Mouse (Mus musculus) thymus, postnatal 4 days (tissue): Measurements from ENCODE around the gene E130114P18Rik.

Experiments
- DNase-seq: peaks from one replicate; pipeline ENCODE4 v3.0.0; 2021

E130114P18Rik gene

DNA sequence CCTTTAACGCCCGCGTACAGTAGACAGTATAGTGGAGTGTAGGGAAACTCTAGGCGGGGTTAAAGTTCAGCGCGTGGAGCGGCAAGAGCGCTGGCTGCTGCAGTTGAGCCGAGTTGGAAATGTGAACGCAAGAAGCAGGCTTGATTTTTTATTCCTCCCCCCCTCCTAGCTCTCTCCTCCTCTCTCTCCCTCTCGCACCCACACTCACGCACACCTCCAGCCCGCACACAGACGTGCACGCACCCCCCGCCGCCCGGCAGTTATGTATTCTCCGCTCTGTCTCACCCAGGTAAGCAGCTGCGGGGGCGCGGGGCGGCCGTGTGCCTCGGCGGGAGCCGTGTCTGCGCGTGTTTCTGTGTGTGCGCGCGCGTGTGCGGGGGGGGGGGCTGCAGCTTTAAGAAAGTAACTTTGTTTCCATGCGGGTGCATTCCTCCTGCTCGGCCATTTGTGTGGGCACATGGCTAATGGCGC, at the start of gene E130114P18Rik:
TSS of gene E130114P18Rik (minus strand) at position 373 of the 471 bp plus-strand sequence.
- DNase-seq: peak; percentile 51

DNA sequence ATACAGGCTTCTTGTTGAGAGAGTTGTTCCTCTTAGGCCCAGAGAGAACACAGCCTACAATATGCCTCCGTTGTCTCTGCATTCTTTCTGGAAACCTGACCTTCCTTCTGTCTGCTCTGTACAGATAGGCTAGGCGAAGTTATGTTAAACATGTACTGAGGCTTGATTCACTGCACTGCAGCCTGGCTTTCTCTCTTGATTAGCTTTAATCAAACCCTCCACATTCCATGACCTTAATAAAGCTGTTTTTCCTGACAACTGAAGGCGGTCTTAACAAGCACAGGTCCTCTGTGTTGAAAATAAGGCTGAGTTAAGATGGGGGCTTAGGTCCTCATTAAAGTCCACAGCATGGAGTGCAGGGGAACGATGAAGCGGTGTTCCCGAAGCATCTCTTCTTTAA, 49.2 kb upstream of the E130114P18Rik start:
- DNase-seq: no peak

DNA sequence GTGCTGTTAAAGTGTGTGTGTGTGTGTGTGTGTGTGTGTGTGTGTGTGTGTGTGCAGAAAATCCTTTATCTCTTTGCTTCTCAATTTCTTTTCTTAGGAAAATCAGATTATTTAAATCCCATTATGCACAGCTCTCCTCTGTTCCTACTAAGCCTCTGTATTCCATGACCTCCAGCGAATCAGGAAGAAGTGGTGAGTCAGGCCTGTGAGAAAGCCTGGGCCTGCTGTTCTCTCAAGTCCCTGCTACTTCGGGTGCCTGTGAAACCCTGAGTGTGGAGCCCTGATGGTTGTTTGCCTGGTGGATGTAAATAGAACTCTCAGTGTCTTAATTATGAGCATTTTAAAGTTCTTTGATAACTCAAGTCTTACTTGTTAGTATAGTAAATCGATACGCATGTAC, 48.0 kb upstream of the E130114P18Rik start:
- DNase-seq: no peak

DNA sequence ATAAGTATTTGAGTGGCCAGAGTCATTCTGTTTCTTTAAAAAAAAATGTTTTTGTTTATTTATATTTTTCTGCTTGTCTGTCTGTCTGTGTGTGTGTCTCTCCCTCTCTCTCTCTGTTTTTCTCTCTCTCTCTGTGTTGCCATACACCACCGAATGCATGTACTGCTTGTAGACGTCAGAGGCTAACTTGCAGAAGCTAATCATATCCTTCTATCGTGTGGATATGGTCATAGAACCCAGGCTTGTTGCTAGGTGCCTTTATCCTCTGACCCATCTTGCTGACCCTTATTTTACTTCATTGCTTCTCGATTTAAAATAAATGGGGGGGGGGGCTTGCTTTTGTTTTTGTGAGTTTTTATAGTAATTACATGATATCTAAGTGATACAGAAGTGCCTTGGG, 47.6 kb upstream of the E130114P18Rik start:
- no peak for DNase-seq

DNA sequence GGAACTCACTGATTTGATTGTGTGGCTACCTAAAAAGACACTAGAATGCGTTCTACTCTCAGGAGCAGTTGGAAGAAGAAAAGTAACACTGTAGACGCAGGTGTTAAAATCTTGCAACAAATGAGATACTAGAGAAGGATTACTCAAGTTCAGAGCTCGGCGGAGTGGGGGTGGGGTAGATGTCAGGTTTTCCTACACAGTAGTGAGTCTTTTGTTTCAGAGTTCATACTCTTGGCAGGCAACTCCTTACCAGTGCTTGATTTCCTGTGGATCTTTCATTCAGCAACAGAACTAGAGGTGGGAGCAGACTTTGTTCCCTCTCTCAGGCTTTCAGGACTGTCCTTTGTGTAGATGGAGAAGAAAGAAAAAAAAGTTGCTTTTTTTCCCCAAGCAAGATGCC, 46.6 kb upstream of the E130114P18Rik start:
- DNase-seq: no peak

DNA sequence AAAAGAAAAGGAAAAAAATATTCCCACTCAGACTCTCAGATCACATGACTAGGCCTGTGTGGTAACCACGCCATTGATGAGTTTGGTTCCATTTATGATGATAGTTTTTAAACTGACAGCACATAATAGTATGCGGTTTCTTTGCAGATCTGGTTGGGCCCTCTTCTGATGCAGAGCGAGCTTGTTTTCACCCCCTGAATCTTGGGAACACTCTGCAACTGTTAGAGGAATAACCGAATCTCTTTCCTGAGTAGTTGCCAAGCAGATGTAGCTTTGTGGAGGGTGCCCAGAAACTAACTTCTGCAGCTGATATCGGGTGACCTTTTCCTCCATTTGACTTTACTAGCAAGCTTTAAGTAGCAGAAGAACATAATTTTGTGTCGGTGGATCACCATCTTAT, 45.6 kb upstream of the E130114P18Rik start:
- no peak for DNase-seq

DNA sequence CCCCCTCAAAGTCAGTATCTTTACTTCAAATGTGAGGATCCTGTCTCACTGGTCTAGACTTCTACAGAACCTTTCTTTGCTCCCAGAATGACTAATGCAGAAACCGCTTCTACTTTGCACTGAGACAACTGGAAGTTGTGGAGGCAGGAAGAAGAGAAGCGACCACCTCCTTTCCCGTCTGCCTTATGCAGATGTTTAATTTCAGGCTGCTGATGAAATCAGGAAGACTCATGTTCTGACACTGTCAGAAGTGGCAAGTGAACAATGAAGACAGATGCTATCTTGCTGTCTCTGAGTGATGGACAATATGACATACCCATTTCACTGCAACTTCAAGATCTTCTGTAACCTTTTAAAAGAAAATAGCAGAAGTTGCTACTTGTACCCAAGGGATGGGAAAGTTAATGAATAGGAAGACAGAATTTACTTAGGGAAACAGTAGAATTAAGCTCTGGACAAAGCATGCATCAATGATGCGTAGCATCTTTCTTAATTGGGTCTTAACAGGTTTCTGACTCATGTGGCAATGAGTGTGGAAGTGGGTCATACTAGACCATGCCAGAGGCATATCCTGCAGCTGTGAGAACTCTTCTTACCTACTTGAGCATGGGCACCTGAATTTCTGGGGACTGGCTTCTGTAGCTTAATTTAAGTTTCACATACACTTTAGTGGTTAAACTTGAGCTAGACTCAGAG, 43.8 kb upstream of the E130114P18Rik start:
- DNase-seq: no peak

DNA sequence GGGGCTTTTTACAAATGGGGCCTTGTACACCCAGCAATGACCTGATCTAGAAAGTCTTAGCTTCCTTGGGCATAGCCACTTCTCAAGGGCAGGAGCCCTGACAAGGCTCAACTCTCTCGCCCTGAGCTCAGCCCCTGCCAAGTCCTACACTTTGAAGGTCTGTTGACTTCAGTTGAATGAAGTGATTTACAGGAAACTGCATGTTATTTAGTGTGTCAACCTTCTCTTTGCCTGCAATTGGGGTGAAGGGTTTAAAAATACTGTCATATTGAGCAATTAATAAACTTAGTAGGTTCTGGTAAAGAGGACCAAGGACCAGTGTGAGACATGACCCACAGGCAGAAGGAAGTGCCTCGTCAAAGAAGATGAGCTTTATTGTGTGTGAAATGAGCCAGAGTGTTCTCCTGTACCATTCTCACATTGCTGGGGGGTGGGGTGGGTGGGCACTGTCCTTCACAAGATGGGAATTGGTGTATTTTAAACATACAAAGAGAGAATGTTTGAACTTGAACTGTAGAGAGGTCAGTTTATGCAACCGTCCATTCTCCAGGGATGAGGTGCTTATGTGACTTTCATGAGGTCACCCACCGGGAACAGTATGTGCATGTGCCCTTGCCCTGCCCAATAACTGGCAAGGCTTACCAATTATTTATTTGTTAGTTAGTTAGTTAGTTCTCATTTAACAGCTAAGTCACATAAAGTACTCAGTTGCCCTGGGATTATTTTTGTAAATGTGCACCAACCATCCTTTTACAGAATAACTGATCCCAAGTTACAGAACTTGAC, 42.8 kb upstream of the E130114P18Rik start:
- no peak for DNase-seq

DNA sequence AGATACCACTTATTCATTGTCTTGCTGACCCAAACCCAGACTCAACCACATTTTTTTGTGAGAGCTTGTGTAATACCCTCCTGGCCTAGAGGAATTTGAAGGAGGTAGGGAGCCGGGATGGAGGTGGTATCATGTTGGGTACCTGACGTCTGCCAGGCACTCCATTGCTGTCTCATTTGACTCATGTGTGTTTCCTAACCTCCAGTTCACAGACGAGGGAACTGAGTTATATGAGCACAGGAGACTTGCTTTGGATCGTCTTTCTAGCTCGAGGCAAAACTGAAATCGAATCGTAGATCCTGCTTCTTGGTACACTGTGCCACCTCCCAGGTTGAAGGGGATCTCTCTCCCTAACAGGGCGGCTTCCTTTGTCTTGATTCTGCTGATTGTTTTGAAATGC, 41.2 kb upstream of the E130114P18Rik start:
- DNase-seq: no peak

DNA sequence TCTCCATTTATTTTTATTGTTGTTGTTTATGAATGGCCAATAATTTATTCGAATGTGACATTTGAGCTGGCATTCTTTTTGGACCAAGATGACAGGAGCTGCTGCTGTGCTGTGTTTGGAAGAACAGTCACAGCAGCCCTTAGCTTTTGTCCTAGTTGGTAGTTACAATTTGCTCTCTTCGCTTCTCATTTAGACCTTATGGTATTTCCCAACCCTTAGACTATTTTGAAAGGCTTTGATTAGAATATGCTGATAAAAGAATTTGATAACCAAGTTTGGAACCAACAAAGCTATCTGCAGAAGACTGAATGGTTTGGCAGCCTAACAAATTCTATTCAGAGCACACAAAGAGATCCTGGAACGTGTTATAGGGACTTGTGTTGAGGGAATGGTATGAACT, 40.6 kb upstream of the E130114P18Rik start:
- DNase-seq: no peak

DNA sequence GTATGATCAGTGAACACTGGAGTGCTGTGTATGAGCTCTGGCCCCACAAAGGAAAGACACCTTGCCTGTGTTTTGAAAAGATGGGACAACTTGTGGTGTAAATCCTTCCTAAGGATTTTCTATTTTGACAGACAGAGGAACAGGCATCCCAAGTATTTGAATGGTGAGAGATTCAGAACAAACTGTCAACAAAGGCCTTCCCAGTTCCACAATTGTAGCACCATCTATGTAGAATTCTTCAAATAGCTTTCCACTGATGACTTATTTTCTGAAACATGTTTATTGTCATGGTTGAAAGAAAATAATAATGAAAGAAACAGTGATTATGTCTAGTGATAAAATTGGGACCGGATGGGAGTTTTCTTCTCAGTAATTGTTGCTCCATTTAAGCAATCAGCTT, 39.9 kb upstream of the E130114P18Rik start:
- DNase-seq: no peak

DNA sequence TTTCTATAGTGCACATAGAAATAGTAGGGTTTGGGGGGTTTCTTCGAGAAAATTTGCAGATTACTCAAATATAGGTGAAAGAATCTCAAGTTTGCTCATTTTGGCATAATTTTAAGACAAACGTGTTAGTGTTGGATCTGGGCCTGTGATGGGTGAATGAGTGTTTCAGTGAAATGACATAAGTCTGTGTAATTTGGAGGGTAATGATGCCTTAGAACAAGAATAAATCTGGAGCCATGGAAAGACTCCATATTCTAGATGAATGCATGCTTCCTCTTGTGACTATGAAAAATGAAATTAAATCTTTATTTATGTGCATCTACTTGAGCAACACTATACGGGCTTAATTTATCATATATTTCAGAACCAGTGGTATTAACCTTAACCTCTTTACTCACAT, 38.9 kb upstream of the E130114P18Rik start:
- DNase-seq: no peak

DNA sequence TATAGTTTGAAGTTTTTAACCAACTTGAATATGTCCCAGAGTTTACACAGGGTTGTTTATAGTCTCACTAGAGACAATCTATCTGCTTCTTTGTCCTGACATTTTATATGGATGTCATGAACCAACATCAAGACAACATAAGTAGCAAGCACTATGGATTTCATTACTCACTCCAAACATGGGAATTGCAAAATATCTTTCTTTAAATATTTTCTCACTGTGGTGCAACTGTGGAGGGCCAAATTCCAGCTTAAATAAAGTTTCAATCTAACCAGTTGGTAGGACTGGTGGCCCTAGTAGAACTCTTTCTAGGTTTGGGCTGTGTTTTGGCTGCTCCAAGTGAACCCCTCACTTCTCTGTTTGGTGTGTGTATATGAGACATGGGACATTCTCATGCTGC, 38.1 kb upstream of the E130114P18Rik start:
- DNase-seq: no peak

DNA sequence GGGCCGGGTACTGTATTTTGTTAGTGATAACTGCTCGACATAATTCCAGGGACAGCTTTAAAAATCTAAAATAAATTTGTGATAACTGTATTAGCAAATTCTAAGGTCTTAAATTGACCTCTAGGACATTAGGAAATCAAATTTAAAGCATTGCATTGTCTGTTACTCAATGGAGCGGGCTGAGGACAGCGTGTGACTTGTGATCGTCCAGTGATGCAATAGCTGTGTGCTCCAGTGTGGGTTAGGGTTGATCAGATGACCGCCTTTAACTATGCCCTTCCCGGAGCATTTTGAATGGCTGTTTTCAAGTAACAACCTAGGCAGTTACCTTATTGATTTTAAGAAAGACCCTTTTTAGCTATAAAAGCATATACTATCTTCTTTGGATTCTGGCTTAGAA, 36.6 kb upstream of the E130114P18Rik start:
- no peak for DNase-seq

DNA sequence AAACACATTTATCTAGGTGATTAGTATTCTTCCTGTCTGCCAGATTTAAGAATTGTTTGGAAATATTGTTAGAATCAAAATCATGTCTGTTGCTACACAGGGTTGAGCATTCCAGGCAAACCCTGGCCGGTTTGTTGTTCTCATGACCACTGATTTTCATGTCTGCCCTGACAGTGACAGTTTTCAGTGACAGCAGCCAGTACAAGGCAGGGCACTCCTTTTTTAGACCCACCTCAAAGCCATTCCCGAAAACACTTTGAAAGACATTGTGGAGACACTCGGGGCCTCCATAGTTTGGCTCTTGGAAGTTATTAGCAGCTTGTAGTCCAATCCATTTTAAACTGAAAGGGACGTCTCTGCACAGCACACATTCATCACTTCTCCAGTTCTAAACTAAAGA, 36.1 kb upstream of the E130114P18Rik start:
- no peak for DNase-seq

DNA sequence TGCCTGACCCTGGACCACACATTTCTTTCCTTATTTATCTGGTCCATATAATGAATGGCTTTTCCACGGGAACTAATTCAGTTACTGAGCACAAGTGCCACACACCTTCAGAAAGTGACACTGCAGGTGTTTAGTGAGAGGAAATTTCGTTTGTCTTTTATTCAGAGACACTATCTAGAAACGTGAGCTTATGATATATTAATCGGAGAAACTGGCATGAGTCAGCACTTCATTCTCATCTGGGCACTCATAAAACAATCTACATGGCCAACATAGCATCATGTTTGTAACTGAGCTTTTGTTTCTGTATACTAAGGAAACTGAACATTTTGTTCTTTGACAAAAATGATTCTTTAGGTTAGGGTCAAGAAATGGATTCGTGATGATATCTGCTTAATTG, 35.2 kb upstream of the E130114P18Rik start:
- DNase-seq: no peak

DNA sequence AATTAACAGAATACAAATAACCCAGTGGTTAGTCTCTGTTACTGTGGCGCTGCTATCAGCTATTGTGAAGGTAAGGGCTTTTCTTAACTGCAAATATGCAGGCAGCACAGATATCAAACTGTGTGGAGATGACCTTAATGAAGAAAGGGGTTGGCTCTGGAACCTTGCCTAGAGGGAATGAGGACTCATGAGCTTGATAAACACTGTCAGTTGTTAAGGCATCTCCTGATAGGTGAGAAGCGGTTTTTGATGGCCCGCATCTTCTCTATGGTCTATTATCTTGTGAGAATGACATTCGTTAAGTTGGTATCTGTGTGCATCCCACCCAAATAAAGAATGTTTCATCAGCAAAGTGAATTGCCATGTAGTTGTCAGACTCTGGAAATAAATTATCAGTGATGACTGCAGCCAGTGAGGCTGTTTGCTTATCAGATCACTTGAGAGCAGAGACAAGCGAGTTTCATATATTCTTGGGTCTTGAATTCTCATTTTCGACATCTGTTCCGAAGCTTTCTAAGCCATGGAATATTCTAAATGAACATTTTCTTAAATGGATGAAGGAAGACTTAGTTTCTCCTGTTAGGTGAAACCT, 32.6 kb upstream of the E130114P18Rik start:
- no peak for DNase-seq

DNA sequence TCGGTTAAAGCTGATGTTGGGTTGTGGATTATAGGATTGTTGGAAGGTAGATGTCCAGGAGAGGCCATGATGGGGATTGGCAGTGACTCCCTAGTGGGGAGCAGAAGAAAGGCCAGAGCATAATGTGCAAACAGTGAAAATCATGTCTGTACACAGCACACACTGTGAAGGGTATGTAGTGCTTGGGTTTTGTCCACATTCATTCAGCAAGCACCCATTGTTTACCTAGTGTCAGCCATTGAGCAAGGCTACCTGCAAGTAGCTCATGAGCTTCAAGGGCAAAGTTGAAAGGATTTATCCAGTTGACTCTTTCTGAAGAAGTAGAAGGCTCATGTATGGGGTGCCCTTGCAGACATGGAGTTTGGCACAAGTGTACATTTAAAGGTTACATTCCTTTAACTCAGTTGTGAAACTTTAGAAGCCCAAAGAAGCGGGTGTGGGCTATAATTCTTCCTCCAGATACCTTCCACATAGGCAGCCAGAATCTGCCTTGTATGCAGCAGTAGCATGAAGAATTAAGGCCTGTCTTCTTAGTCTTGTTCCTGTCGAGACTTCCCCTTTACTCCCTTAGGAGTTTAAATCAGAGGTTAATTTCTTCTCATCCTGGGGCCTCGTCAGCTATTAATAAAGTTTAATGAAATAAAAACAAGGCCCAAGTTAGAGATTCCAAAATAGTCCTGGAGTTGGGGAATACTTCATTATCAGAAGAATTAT, 31.9 kb upstream of the E130114P18Rik start:
- no peak for DNase-seq

DNA sequence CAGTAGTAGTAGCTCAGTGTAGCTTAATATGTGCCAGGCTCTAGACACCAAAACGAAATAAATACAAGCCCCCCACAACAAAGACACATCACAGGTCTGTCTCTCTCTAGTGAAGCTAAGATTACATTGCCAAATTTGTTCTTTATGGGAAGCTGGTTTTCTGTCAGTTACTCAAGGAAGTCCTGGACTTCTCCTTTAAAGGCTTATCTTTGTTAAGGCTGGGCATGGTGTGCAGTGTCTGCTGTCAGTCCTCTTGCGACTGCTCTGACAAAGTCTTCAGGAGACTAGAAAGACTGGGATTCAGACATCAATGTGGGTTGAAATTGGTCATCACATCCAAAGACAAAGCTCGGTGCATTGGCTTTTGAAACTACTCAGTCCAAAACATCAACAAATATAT, 31.0 kb upstream of the E130114P18Rik start:
- DNase-seq: no peak

DNA sequence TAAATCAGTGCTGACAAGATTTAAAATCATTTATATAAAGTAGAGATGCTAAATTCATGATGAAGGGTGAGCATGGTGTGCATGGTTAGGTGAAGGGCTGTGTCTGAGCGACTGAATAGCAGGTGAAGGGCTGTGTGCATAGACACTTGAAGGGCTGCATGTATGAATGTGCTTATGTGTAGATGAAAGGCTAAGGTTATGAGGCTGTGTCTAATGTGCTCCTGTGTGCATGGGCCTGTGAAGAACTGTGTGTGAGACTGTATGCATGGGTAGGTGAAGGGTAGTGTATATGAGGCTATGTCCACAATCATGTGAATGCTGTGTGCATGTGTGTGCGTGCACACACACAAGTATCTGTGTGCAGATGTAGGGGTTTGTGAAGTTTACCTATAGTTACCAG, 29.0 kb upstream of the E130114P18Rik start:
- no peak for DNase-seq

DNA sequence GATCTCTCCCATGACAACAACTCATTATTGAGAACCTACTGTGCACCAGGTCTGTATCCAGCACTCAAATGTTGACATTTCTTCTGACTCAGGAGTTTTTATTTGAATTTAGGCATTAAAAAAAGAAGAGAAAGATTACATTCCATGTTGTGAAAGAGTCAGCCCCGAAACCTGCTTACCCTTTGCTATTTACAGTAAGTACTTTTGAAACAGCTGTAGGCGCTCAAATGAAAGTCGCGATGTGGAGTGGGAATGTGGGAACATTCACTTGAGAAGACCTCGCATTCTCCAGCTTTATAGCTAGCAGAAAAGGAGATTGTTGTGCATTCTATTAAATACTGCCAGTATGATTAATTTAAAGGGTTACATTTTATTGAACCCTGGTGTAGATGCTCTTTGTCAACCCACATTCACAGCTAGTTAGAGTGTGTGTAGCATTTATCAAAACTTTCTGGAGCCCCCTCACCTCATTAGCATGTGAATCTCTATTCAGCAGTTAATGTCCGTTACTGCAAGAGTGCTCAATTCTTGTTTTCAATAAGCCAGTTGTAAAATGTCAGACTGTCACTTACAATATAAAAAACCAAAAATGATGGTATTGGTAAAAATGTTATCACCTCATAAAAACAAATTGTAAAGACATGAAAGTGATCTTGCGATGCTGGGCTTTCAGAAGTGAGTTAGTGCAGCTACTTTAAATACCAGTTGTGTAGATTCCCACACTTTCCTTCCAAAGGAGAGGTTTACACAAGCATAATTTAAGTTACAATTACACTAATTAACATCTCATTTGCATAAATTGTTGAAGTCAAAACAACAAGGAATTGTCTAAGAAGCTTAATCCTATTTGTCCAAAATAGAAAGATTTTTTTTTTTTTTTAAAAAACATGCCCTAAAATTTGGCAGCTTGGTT, 28.3 kb upstream of the E130114P18Rik start:
- no peak for DNase-seq

DNA sequence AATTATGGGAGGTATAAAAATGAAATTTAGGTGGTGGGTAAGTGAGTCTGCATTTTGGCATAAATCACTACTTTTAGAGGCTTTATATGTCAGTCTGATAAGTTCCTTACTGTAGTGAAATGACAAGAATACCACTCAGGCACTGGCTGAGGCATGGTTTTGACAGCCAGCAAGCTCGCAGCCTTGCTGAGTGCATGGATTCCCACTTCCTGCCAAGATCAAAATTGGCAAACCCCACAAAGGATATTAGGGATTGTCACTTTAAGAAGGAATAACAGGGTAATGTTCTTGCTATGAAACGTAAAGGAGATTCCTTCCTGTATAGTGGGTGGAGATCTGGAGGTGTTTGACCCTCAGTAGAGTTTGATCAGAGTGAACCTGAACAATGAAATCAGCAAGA, 27.4 kb upstream of the E130114P18Rik start:
- DNase-seq: no peak
